Mouse (Mus musculus) limb, embryonic 13.5 days (tissue): ENCODE results near the gene Pdha2. TPM values are rescaled to one million over a fixed set of nuclear protein-coding genes. Genes with fewer than 3 reads are reported as not detected.

ENCODE experiments used
- ATAC-seq: fragments of 200-750 bp; cut with Nextera tagmentation; 2 replicates; pipeline ENCODE4 v1.8.0; 2017; ENCODE audit warnings: low read depth, moderate number of reproducible peaks, moderate TSS enrichment; ENCODE audit not compliant: low FRiP score
- H3K27ac ChIP-seq: fragments of 300-500 bp; sonication (generic); 2 replicates; pipeline ENCODE4 v1.5.1; 2015; ENCODE audit warnings: inconsistent platforms, mild to moderate bottlenecking, moderate library complexity
- H3K27me3 ChIP-seq: fragments of 300-500 bp; sonication (generic); 2 replicates; pipeline ENCODE4 v1.6.1; 2015; ENCODE audit warnings: mild to moderate bottlenecking, inconsistent platforms
- H3K36me3 ChIP-seq: fragments of 300-500 bp; sonication (generic); 2 replicates; pipeline ENCODE4 v1.6.1; 2015; ENCODE audit warnings: inconsistent platforms, mild to moderate bottlenecking, moderate library complexity
- H3K4me1 ChIP-seq: fragments of 300-500 bp; sonication (generic); 2 replicates; pipeline ENCODE4 v1.6.1; 2015; ENCODE audit warnings: inconsistent platforms
- H3K4me2 ChIP-seq: fragments of 300-500 bp; sonication (generic); replicated peaks from 2 replicates; pipeline ENCODE4 v1.6.1; 2015; ENCODE audit warnings: inconsistent platforms, mild to moderate bottlenecking, moderate library complexity
- H3K4me3 ChIP-seq: fragments of 300-500 bp; sonication (generic); 2 replicates; pipeline ENCODE4 v1.5.1; 2015; ENCODE audit warnings: moderate library complexity, mild to moderate bottlenecking, inconsistent platforms
- H3K9ac ChIP-seq: fragments of 300-500 bp; sonication (generic); 2 replicates; pipeline ENCODE4 v1.6.1; 2015; ENCODE audit warnings: mild to moderate bottlenecking, inconsistent platforms
- H3K9me3 ChIP-seq: fragments of 300-500 bp; sonication (generic); 2 replicates; pipeline ENCODE4 v1.6.1; 2016; ENCODE audit warnings: inconsistent platforms
- WGBS: fragments of 180-500 bp; shearing (Covaris S2); methylation state at CpG from one replicate; pipeline ENCODE4 v1.1.7; 2015; 5-methylcytosine and 5-hydroxymethylcytosine counted together
- polyA plus RNA-seq: library from polyadenylated mRNA; unstranded; fragments of >200 nt; fragmentation: Nextera tagmentation; extraction: Ambion mirVana; gene quantifications from 2 replicates; pipeline ENCODE4 v1.2.1, GENCODE M21; 2015

The Pdha2 gene
- polyA plus RNA-seq, 1 experiment from 2014 or later: not detected

DNA sequence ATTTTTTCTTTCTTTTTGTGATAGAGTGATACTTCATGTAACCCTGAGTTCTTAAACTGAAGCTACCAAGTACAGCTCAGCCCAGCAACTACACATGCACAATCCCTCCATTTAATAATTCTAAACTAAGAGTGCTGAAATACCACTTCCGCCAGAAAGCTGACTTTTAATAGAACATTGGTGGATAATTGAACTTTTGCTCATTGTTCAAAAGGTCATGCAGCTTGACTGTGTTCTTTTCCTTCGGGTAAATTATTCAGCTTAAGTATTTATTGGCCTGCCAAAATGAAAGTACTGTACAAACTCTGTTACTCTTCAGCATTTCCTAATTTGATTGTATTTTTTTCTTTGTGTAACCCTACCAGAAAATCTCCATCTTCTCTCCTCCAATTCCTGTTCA, 10.4 kb downstream of the Pdha2 start:
- Histone ChIP-seq H3K9me3 (no peaks in the 10 kb centered on the region), H3K36me3 (no peaks in the 10 kb centered on the region), H3K4me2 (no peak overlapping the region), H3K9ac (no peak overlapping the region), H3K27ac (no peak overlapping the region), H3K4me1 (no peaks in the 10 kb centered on the region), H3K4me3 (no peak overlapping the region), H3K27me3 (no peaks in the 10 kb centered on the region)
- no peak for ATAC-seq
- 61% methylated on average over 2 of the region's 2 CpGs for WGBS

DNA sequence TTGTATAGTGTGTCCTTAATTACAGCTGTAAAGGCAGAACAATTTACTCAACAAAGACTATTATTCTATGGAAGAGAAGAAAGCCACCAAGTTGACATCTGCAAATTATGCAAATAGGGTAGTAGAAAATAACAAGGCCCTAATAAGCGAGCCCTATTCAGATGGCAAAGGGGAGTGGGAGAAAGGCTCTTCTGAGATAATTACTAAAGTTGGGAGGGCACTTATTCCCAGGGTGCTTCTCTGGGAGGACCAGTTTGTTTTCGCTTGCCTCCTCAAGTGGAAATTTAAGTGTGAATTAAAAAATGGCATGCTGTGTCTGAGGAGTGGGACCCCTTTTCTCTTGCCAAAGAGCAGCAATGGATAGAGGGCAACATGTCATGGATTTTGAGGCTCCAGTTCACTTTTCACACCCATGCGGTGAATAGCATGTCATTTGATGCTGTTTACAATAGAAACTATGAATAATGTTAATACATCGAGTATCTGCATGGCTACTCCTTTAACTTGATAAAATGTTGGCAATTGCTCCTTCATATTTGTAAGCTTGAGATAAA, 14.8 kb downstream of the Pdha2 start:
- no peak overlapping the region for H3K27ac ChIP-seq
- WGBS: 63% methylated on average over 4 of the region's 4 CpGs
- no peak for ATAC-seq
- no peaks in the 10 kb centered on the region for H3K27me3 ChIP-seq
- no peaks in the 10 kb centered on the region for H3K36me3 ChIP-seq
- no peak overlapping the region for H3K4me3 ChIP-seq
- no peaks in the 10 kb centered on the region for H3K9me3 ChIP-seq
- H3K4me1 ChIP-seq: no peaks in the 10 kb centered on the region
- H3K4me2 ChIP-seq: no peak overlapping the region
- H3K9ac ChIP-seq: no peak overlapping the region

GRCm38 (mm10) chr3:141191653-141192052, 20.5 kb downstream of the Pdha2 start:
- no peaks in the 10 kb centered on the region for H3K36me3 ChIP-seq
- H3K27ac ChIP-seq: no peak overlapping the region
- no peaks in the 10 kb centered on the region for H3K4me1 ChIP-seq
- no peak overlapping the region for H3K4me3 ChIP-seq
- WGBS: 77% methylated on average over 3 of the region's 3 CpGs
- H3K9me3 ChIP-seq: no peaks in the 10 kb centered on the region
- ATAC-seq: no peak
- no peaks in the 10 kb centered on the region for H3K27me3 ChIP-seq
- no peak overlapping the region for H3K4me2 ChIP-seq
- no peak overlapping the region for H3K9ac ChIP-seq

DNA sequence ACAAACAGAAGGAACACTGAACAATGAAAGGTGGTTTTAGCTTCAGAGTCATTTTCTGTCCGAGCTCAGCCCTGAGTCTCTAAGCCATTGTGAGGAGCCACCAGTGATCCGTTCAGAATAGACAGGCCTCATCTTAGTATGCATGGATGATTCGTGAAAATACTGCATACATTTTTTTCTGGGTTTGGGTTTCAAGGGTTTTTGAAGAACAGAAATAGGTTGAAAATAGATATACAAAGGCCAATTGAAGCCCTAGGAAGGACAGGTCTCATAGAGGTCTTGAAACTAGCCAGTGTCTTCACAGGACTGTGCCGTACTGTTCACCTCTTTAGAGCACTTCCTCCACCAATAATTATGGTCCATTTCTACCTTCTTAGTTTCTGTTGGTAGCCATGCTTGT, 21.7 kb downstream of the Pdha2 start:
- WGBS: 86% methylated on average over 4 of the region's 4 CpGs
- no peak overlapping the region for H3K4me3 ChIP-seq
- no peaks in the 10 kb centered on the region for H3K4me1 ChIP-seq
- H3K27ac ChIP-seq: no peak overlapping the region
- no peaks in the 10 kb centered on the region for H3K9me3 ChIP-seq
- no peak overlapping the region for H3K4me2 ChIP-seq
- ATAC-seq: no peak
- no peaks in the 10 kb centered on the region for H3K27me3 ChIP-seq
- no peaks in the 10 kb centered on the region for H3K36me3 ChIP-seq
- H3K9ac ChIP-seq: no peak overlapping the region

DNA sequence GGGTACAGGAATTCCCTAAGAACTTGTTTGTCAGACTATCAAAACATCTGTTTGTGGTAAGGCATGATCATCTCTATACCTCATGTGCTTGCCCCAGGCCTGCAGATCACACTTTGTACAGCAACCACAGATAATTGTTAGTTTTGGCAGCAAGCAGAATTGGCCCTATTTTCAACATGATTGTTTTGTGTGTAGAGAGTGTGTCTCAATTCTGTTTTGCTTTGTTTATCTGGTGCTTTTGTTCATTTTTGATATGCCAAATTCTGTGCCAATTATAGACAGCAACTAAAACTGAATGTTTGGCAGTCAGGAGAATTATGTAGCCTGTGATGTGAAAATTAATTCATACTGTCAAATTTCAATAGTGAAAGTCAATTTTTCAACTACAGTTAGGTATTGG, 51.2 kb downstream of the Pdha2 start:
- no peak for ATAC-seq
- no peak overlapping the region for H3K9ac ChIP-seq
- H3K27ac ChIP-seq: no peak overlapping the region
- no peaks in the 10 kb centered on the region for H3K9me3 ChIP-seq
- no peak overlapping the region for H3K4me2 ChIP-seq
- no peak overlapping the region for H3K4me3 ChIP-seq
- H3K27me3 ChIP-seq: no peaks in the 10 kb centered on the region
- no peaks in the 10 kb centered on the region for H3K4me1 ChIP-seq
- H3K36me3 ChIP-seq: no peaks in the 10 kb centered on the region
